Mouse (Mus musculus) heart, adult 8-10 months (tissue): ENCODE results near the gene Unc5a. TPM values are rescaled to one million over a fixed set of nuclear protein-coding genes. Genes with fewer than 3 reads are reported as not detected.

Experiments
- DNase-seq: peaks from one replicate; pipeline ENCODE4 v3.0.0; 2022; ENCODE audit warnings: low spot score
- total RNA-seq, 4 experiments: library from RNA; stranded (reverse); gene quantifications; 2 replicates each; pipeline ENCODE4 v1.2.4; 2022

The Unc5a gene
- total RNA-seq, result 1 to 10 TPM in 2 of 4 experiments, under 1 TPM in 2; 0.80 to 1.7 (median 0.98) TPM

DNA sequence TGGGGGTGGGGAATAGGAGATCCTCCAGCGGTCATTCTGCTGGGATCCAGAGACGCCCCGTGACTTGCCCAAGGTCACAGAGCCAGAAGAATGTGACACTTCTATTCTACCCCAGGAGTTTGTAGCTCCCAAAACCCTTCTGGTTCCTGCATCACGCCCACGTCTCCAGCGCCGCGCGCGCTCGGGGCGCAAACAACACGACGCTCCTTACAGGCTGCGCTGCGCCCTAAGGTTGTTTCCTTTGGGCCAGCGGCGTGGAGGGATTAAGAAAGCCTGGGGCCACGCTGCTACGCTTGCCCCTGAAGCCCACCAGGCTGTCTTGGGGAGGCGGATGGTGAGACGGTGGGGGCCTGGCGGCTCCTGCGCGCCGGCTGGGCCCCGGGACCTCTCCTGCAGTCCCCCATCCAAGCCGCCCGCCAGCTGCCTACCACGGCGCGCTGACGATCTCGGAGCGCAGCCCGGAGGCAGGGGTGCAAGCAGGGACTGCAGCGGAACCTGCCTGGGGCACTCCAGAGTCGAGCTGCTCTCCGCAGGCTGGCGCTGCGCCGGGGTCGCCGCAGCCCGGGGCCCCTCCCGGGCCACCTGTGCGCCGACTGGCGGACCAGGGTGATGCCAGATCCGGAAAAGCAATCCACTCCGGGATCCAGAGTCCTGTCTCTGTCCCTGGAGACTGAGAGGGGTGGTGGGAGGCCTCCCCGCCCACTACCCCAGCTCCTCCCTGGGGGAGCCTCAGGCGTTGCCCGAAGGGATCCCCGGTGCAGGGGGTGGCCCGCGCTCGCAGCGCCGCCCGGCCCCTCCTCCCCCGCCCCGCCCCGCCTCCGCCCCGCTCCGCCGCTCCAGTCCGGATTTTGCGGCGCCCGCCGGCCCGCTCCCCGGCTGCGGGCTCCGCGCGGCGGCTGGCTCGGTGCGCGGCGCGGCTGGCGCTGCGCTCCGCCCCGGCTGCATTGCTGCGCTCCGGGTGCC is at the start of gene Unc5a:
Gene Unc5a (plus strand): TSS at position 881 of the 963 bp plus-strand sequence.
- no peak for DNase-seq

- DNase-seq, result no peak
These were observed 37.2 kb upstream of the Unc5a start for GRCm38 (mm10) chr13:54912053-54912452.

DNA sequence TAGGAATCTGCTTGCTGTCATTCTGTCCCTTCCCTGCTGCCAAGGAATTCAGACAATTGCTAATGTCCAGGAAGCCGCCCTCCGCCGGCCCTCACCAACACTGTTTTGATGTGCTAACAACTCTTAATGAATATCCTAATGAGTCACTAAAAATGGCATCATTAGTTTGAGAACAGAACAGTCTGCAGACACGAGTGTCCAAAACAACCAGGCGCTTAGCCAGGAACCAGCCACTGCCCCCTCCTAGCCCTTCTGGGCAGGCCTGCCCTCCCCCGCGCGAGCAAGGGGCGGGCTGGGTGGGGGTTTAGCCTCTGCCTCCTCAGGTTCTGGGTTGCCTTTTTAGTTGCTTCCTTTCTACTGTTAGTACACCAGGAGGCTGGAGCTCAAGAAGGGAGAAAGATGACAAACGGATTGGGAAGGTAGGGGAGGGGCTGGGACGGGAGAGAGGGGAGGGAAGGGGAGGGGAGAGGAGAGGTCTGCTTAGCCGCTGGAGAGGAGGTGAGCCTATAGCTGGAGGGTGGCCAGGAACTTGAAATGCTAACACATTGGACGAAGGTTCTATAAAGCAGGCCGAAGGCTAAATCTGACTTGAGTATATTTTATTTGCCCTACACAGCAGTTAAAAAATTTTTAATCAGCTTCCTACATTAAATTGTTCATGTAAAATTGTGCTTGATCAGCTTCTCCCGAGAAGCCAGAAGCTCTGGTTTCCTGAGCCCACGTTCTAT is 36.2 kb upstream of the Unc5a start:
- no peak for DNase-seq

GRCm38 (mm10) chr13:54916644-54917043 is 32.6 kb upstream of the Unc5a start:
- no peak for DNase-seq

DNA sequence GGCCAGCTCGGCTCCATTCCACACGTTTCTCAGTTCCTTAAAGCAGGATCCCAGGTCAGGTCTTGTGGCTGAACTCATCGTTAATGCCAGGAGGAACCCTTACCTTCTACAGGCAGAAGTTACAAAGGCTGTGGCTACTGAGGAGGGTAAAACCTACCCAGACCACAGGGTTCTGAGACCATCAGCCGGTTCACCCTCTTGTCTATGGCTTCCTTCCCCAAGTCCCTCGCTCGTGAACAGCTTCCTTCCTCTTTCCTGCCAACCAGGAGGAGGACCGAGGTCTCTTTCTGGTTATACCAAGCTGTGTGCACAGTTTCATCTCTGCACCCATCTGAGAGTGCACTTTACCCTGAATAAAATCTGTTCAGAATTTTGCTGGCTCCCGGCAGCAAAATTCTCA is 30.3 kb upstream of the Unc5a start:
- DNase-seq, result no peak

DNA sequence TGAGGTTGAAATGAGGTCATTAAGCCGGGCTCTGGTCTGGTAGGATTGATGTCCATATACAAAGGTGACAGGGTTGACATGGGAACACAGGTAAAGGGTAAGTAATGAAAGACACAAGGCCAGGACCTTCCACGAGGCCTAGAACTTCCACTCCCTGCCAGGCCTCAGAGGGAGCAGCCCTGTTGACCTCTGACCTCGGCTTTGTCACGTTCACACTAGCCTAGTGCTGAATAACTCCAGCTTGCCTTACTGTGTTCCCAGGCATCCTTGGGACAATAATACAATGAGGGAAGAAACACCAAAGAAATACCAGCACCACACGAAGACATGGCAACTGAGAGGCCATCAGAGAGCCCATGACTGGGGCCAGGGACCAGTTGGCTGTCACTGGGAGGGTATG is 29.5 kb upstream of the Unc5a start:
- no peak for DNase-seq

DNA sequence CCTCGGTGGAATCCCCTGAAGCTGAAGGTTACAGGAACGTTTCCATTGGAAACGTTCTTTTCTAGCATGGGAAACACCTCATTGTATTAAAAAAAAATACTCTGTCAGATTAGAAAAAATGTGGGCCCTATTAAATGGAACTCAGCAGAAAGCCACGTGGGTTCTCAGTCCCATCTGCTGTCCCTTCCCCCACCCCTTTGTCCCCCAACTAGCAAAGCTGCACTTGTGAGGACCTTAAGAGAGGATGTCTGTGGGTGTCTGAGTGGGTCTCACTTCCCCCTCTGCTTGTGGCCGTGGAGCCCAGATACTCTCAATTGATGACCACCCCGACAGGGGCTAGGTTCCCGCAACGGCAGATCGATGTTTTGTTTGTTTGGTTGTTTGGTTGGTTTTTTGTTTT is 27.5 kb upstream of the Unc5a start:
- no peak for DNase-seq

- DNase-seq, result no peak
These were observed 25.5 kb upstream of the Unc5a start for GRCm38 (mm10) chr13:54923705-54924104.

GRCm38 (mm10) chr13:54925466-54925865 is 23.7 kb upstream of the Unc5a start:
- no peak for DNase-seq

- DNase-seq, result peak; percentile 6
These were observed 22.6 kb upstream of the Unc5a start for GRCm38 (mm10) chr13:54926654-54927053.

DNA sequence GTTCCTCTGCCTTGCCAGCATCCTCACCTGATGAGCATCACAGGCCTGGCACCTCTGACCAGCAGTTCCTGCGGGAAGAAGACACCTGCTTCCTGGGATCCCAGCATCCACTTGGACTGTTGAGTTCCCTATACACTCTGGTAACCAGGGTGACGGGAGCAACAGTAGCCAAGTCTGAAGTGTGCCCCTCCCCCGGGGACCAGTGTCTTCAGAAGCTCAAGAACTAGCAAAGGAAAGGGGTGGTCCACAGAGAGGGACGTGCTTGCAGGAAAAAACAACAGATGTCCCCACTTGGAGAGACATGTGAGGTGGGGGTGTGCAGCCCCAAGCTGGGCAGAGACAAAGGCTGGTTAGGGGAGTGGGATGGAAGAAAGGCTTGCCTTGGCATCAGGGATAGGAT is 19.1 kb upstream of the Unc5a start:
- no peak for DNase-seq

GRCm38 (mm10) chr13:54934873-54935272 is 14.3 kb upstream of the Unc5a start:
- no peak for DNase-seq

DNA sequence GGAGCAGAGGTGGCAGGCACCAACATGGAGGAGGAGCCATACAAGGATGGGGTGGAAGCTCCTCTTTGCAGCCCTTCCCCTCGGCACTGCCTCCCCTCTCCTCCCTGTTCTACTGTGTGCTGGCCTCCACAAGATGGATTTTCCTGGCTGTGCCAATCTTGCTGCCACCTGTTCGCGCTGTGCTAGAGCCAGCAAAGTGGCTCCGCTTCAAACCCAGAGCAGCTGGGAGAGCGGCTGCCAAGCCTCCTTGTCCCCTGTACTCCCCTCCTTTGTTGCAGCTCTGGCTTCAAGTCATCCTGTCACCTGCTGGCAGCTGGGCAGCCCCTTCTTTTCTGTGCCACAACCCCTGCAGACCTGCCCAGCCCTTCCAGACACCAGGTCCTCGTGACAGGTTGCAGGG is 13.0 kb upstream of the Unc5a start:
- no peak for DNase-seq

GRCm38 (mm10) chr13:54937885-54938284 is 11.3 kb upstream of the Unc5a start:
- DNase-seq, result no peak

- no peak for DNase-seq
These were observed 10.7 kb upstream of the Unc5a start for GRCm38 (mm10) chr13:54938493-54938892.

DNA sequence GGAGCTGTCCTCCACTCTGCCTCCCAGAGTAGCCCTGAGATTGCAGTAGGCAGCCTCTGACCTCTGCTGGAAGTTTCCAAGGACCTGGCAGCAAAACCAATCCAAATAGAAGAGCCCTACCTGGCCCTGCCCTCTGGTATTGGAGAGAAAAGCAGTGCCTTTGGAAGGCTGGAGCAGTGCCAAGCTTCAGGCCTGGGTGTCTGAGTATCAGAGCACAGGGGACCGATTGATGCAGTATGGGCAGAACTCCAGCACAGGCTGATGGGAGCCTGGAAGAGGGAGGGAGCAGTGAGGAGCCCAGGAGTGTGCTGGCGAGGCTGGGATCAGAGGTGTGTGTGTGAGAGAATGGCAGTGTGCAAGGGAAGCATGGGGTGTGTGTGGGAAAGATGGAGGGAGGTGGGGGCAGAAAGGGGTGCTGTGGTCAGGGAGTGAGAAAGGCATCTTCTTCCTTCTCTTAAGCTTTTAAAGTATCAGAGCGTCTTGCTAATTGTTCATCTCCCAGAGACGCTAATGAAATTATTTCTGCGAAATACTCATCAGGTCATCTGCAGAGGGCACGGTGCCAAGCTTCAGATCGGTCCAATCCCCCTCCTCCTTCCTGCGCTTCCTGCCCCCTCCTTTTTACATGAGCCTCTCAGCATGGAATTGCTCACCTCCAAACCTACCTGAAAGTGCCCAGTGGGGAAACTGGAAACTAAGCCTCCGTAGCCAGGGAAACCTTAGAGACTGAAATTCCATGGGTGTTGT is 4.6 kb upstream of the Unc5a start:
- no peak for DNase-seq

- no peak for DNase-seq
These were observed 3.9 kb upstream of the Unc5a start for GRCm38 (mm10) chr13:54945332-54945731.

GRCm38 (mm10) chr13:54946406-54946805 is 2.8 kb upstream of the Unc5a start:
- DNase-seq, result no peak

GRCm38 (mm10) chr13:54949592-54949991 is 381 bp downstream of the Unc5a start:
- peak; percentile 17 for DNase-seq

DNA sequence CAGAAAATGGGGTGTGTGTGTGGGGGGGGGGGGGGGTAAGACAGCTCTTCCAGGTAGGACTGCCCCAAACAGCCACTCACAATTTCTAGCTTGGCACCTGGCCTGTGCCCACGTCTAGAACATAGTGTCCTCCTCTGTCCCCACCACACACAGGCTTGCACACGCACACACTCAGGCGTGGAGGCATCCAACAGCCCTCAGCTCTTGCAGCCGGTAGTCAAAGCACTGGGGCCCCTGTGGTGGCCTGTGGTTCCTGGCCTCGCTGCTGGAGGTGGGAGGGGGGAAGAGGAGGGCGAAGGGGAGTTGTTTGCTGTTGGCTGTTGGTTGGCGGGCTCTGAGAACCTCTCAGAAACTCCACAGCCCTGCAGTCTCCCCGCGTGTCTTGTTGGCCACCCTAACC is 920 bp downstream of the Unc5a start:
- no peak for DNase-seq

DNA sequence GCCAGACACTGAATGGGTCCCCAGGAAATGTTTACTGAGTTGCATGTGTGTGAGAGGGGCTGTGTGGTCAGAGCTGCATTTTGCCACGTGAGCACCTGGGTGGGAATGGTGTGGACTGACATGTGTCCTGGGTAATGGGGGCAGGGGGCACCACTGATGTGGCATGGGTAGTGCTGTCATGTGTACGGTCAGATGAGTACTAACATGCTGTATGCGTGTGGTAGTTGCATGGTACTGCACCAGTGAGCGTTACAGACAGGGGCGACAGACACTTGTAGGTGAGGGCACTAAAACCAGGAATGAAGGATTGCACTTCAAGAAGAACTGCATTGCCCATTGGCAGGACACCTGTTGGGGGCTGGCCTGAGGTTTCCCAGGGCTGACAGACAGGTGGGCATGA is 2.0 kb downstream of the Unc5a start:
- DNase-seq, result no peak

DNA sequence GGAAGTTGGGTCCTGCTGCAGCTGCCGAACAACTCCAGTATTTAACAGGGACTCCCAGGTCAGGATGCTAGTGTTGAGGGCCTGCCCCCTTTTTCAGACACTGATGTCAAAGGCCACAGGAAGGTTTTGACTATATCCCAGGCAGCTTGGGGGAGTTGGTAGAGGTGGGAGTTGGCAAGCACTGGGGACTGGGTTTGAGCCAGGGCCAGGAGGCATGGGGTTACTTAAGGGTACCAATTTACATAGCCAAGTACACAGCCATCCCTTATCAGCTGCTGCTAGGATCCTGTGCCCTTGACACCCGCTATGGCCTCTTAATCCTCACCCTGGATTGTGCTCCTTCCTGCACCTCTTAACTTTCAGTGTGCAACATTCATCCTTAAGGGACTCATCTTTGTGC is 5.5 kb downstream of the Unc5a start:
- DNase-seq, result no peak
